Mouse (Mus musculus): ENCODE data around the gene Tmem50b. TPM values are rescaled to one million over a fixed set of nuclear protein-coding genes. Genes with fewer than 3 reads are reported as not detected.

Gene Tmem50b
- polyA plus RNA-seq, 1 experiment, result not detected

GRCm38 (mm10) chr16:91564580-91565291, 32.9 kb downstream of the Tmem50b start:
- no peak overlapping the region for H3K27ac ChIP-seq (ENCODE audit: insufficient read depth, low read depth, low read length)
- TF ChIP-seq CTCF (IDR thresholded peaks at IDR 0.05; ENCODE audit: insufficient read depth, low read depth, low read length), result no peak
- no peak for TF ChIP-seq POLR2A (IDR thresholded peaks at IDR 0.05; ENCODE audit: insufficient read depth, low read depth, low read length)
- 82% methylated on average over 4 of the region's 4 CpGs for WGBS
- no peaks in the 10 kb centered on the region for H3K4me1 ChIP-seq (ENCODE audit: control insufficient read depth, insufficient read depth, low read length)
- no peak overlapping the region for H3K4me3 ChIP-seq (ENCODE audit: insufficient read depth, low read depth, low read length)

GRCm38 (mm10) chr16:91561541-91562457, 35.8 kb downstream of the Tmem50b start:
- Histone ChIP-seq H3K27ac (ENCODE audit: insufficient read depth, low read depth, low read length) (no peak overlapping the region), H3K4me1 (ENCODE audit: control insufficient read depth, insufficient read depth, low read length) (no peaks in the 10 kb centered on the region), H3K4me3 (ENCODE audit: insufficient read depth, low read depth, low read length) (no peak overlapping the region)
- TF ChIP-seq CTCF (IDR thresholded peaks at IDR 0.05; ENCODE audit: insufficient read depth, low read depth, low read length), result no peak
- TF ChIP-seq POLR2A (IDR thresholded peaks at IDR 0.05; ENCODE audit: insufficient read depth, low read depth, low read length), result no peak
- 75% methylated on average over 38 of the region's 38 CpGs for WGBS

- Histone ChIP-seq H3K4me3 (ENCODE audit: insufficient read depth, low read depth, low read length) (no peak overlapping the region), H3K4me1 (ENCODE audit: control insufficient read depth, insufficient read depth, low read length) (no peaks in the 10 kb centered on the region), H3K27ac (ENCODE audit: insufficient read depth, low read depth, low read length) (no peak overlapping the region)
- TF ChIP-seq POLR2A (IDR thresholded peaks at IDR 0.05; ENCODE audit: insufficient read depth, low read depth, low read length) (no peak), CTCF (IDR thresholded peaks at IDR 0.05; ENCODE audit: insufficient read depth, low read depth, low read length) (no peak)
- WGBS, result 68% methylated on average over 9 of the region's 9 CpGs
Measured at GRCm38 (mm10) chr16:91561099-91561498, 36.5 kb downstream of the Tmem50b start.

GRCm38 (mm10) chr16:91557693-91558092, 39.9 kb downstream of the Tmem50b start:
- H3K4me3 ChIP-seq (ENCODE audit: insufficient read depth, low read depth, low read length), result no peak overlapping the region
- no peak overlapping the region for H3K27ac ChIP-seq (ENCODE audit: insufficient read depth, low read depth, low read length)
- peaks cover 6% of the 10 kb centered on the region; the same call in 1 of the 2 replicates for H3K4me1 ChIP-seq (ENCODE audit: control insufficient read depth, insufficient read depth, low read length)
- TF ChIP-seq POLR2A (IDR thresholded peaks at IDR 0.05; ENCODE audit: insufficient read depth, low read depth, low read length) (no peak), CTCF (IDR thresholded peaks at IDR 0.05; ENCODE audit: insufficient read depth, low read depth, low read length) (no peak)
- 76% methylated on average over 15 of the region's 15 CpGs for WGBS

- H3K4me1 ChIP-seq (ENCODE audit: control insufficient read depth, insufficient read depth, low read length), result peaks cover 6% of the 10 kb centered on the region; the same call in 1 of the 2 replicates
- H3K27ac ChIP-seq (ENCODE audit: insufficient read depth, low read depth, low read length), result no peak overlapping the region
- TF ChIP-seq CTCF (IDR thresholded peaks at IDR 0.05; ENCODE audit: insufficient read depth, low read depth, low read length) (no peak), POLR2A (IDR thresholded peaks at IDR 0.05; ENCODE audit: insufficient read depth, low read depth, low read length) (no peak)
- no peak overlapping the region for H3K4me3 ChIP-seq (ENCODE audit: insufficient read depth, low read depth, low read length)
- 93% methylated on average over 7 of the region's 7 CpGs for WGBS
Measured at GRCm38 (mm10) chr16:91557214-91557613, 40.4 kb downstream of the Tmem50b start.

- H3K4me3 ChIP-seq (ENCODE audit: insufficient read depth, low read depth, low read length), result no peak overlapping the region
- TF ChIP-seq POLR2A (IDR thresholded peaks at IDR 0.05; ENCODE audit: insufficient read depth, low read depth, low read length) (no peak), CTCF (IDR thresholded peaks at IDR 0.05; ENCODE audit: insufficient read depth, low read depth, low read length) (no peak)
- H3K4me1 ChIP-seq (ENCODE audit: control insufficient read depth, insufficient read depth, low read length), result peaks cover 6% of the 10 kb centered on the region; the same call in 1 of the 2 replicates
- no peak overlapping the region for H3K27ac ChIP-seq (ENCODE audit: insufficient read depth, low read depth, low read length)
- 81% methylated on average over 15 of the region's 15 CpGs for WGBS
Measured at GRCm38 (mm10) chr16:91556659-91557058, 40.9 kb downstream of the Tmem50b start.

- peaks cover 6% of the 10 kb centered on the region; the same call in 1 of the 2 replicates for H3K4me1 ChIP-seq (ENCODE audit: control insufficient read depth, insufficient read depth, low read length)
- no peak overlapping the region for H3K4me3 ChIP-seq (ENCODE audit: insufficient read depth, low read depth, low read length)
- WGBS, result 94% methylated on average over 8 of the region's 8 CpGs
- no peak overlapping the region for H3K27ac ChIP-seq (ENCODE audit: insufficient read depth, low read depth, low read length)
- TF ChIP-seq POLR2A (IDR thresholded peaks at IDR 0.05; ENCODE audit: insufficient read depth, low read depth, low read length) (no peak), CTCF (IDR thresholded peaks at IDR 0.05; ENCODE audit: insufficient read depth, low read depth, low read length) (no peak)
Measured at GRCm38 (mm10) chr16:91555017-91555605, 42.5 kb downstream of the Tmem50b start.

- 50% methylated on average over 12 of the region's 12 CpGs for WGBS
Measured at GRCm38 (mm10) chr16:91553625-91554024, 44.0 kb downstream of the Tmem50b start.

More at GRCm38 (mm10) chr16:91553625-91554024, 44.0 kb downstream of the Tmem50b start:
- no peak overlapping the region for H3K4me3 ChIP-seq (ENCODE audit: insufficient read depth, low read depth, low read length)
- TF ChIP-seq CTCF (IDR thresholded peaks at IDR 0.05; ENCODE audit: insufficient read depth, low read depth, low read length) (no peak), POLR2A (IDR thresholded peaks at IDR 0.05; ENCODE audit: insufficient read depth, low read depth, low read length) (no peak)
- H3K27ac ChIP-seq (ENCODE audit: insufficient read depth, low read depth, low read length), result no peak overlapping the region
- peaks cover 6% of the 10 kb centered on the region; the same call in 1 of the 2 replicates for H3K4me1 ChIP-seq (ENCODE audit: control insufficient read depth, insufficient read depth, low read length)
